Mouse (Mus musculus): Measurements from ENCODE around the gene Lzic. TPM values are rescaled to one million over a fixed set of nuclear protein-coding genes. Genes with fewer than 3 reads are reported as not detected.

Lzic gene
- total RNA-seq (2023), result 10 to 100 TPM; 21.4 to 22.4 TPM

GRCm38 (mm10) chr4:149485053-149485824 is at the start of gene Lzic, which contains the start of gene Nmnat1:
Gene Lzic, plus strand, starts transcription at chr4:149485229.
Gene Nmnat1, minus strand, starts transcription at chr4:149485202.

GRCm38 (mm10) chr4:149454879-149455278 is 30.1 kb upstream of the Lzic start, which contains the start of gene Rbp7:
Gene Rbp7, minus strand, starts transcription at chr4:149454978.

GRCm38 (mm10) chr4:149477078-149477477 is 8.0 kb upstream of the Lzic start, which contains the start of gene Tmem274:
Gene Tmem274, plus strand, starts transcription at chr4:149477378.

GRCm38 (mm10) chr4:149517868-149518340 is 32.9 kb downstream of the Lzic start, which contains the start of gene Ctnnbip1:
Gene Ctnnbip1, plus strand, starts transcription at chr4:149518236.

Other genes starting within 250 kb of the Lzic start
- gene Kif1b, start 177.5 kb upstream of the Lzic start, total RNA-seq (2023), result 10 to 100 TPM; 59.8 to 61.1 TPM
- 10 to 100 TPM; 45.8 to 54.5 TPM for gene Ube4b, start 58.5 kb upstream of the Lzic start, total RNA-seq (2023)
- gene Rbp7, start 30.3 kb upstream of the Lzic start, total RNA-seq (2023), result not detected
- gene Tmem274, start 7.9 kb upstream of the Lzic start, total RNA-seq (2023), result not detected
- gene Nmnat1, start within 50 bp of the Lzic start, total RNA-seq (2023), result 1 to 10 TPM; 2.4 to 2.5 TPM
- gene Ctnnbip1, start 33.0 kb downstream of the Lzic start, total RNA-seq (2023), result 10 to 100 TPM in 1 of 2 experiments, 1 to 10 TPM in 1; 9.4 to 11.1 TPM
- 1 to 10 TPM; 1.3 to 1.9 TPM for gene Clstn1, start 101.2 kb downstream of the Lzic start, total RNA-seq (2023)
- gene Pik3cd, start 217.3 kb downstream of the Lzic start, total RNA-seq (2023), result 100 to 1,000 TPM; 193 TPM

All from neutrophil, adult 59 days (primary cell).